In the genomic region with DNA sequence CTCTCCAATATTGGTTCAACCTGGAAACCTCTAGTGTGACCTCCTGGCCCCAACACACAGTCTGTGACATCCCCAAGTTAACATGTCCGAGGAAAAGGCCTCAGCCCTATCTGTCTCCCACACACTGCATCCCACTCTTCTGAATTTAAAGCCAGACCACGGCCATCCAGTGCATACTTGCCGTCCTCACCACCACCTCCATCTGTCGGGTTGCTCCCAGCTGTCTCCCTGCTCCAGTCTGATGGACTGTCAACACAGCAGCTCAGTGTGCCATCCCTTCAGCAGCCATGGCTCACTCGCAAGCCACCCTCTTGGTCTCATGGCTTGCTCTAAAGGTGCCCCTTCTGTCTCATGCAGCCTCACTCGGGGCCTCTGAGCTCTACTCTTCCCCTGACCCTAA, we compare ENCODE assay signal across 12 mouse cellular contexts. TPM values are rescaled to one million over a fixed set of nuclear protein-coding genes. Genes with fewer than 3 reads are reported as not detected.
"Had no signal": no experiment of that assay in that cellular context is flagged by ENCODE, and none has a peak within 500 bp of the region (broad histone marks: within the 10 kb centered on the region; RNA-seq: fewer than 3 reads in every experiment).

No protein-coding gene starts in this region.

- H3K9ac ChIP-seq: kidney, embryonic 15.5 days; liver, embryonic 14.5 days; midbrain, embryonic 15.5 days had no signal

- H3K4me2 ChIP-seq: kidney, embryonic 15.5 days; midbrain, embryonic 15.5 days had no signal

- DNase-seq: kidney, adult 18-20 months; kidney, postnatal 14 days; right cerebral cortex, postnatal 14 days; thymus, adult 2 months; thymus, postnatal 25 days had no signal

- H3K9me3 ChIP-seq: kidney, embryonic 15.5 days; midbrain, embryonic 15.5 days had no signal

- H3K27me3 ChIP-seq: kidney, embryonic 15.5 days; midbrain, embryonic 15.5 days had no signal

- H3K27ac ChIP-seq: kidney, embryonic 15.5 days; left cerebral cortex, adult 2 months; liver, embryonic 14.5 days; midbrain, embryonic 10.5 days; midbrain, embryonic 15.5 days had no signal

- H3K36me3 ChIP-seq: kidney, embryonic 15.5 days; midbrain, embryonic 10.5 days; midbrain, embryonic 15.5 days had no signal

- ATAC-seq: midbrain, embryonic 15.5 days had no signal

- H3K4me3 ChIP-seq: kidney, embryonic 15.5 days; left cerebral cortex, adult 2 months; midbrain, embryonic 10.5 days; midbrain, embryonic 15.5 days had no signal

RNA-seq across cellular contexts. Expression of a gene that starts 27.6 kb away (rescaled TPM):
- polyA plus RNA-seq: kidney, embryonic 15.5 days; limb, embryonic 11.5 days; midbrain, embryonic 10.5 days; midbrain, embryonic 15.5 days; neural tube, embryonic 14.5 days had no signal
